Mouse (Mus musculus): ENCODE results near the gene Tmem203.

DNA sequence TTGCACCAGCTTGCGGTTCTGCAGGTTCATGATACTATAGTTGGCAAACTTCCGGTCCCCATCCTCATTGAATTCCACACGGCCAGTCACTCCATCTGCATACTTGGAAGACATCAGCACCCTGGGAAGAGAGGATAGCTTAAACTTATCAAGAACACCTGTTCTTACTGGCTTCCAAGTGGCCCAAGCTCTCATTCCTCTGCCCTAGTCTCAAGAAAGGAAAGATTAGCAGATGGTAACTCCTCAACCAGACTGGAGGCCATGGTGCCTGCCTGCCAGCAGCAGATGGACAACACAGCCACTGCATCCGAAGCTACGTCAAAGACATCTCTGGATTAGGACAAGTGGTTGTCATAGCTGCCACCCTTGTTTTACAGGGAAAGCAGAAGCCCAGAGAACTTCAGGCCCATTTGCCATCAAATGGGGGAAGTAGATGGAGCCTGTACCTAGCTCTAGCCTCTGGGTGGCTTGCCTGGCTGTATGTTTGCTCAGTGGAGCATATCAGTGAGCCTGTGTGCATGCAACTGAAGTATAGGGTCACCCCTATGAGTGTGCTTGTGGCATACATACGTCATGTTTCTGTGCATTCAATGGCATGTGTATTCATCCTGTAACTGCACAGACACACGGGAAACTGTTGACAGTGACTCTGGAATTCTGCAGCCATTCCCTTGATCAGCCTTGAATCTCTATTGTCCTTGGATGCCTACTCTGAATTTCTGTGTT is 48.9 kb downstream of the Tmem203 start:
- TF ChIP-seq CTCF (IDR thresholded peaks at IDR 0.05; ENCODE audit: low read depth) (no peak), EP300 (IDR thresholded peaks at IDR 0.05; ENCODE audit: low read depth) (no peak)

All from liver, embryonic 14.5 days (tissue).